Mouse (Mus musculus) midbrain, embryonic 12.5 days (tissue): ENCODE measurements at regions not wholly inside any gene's neighbourhood (a gene's known extent, or its start where the extent isn't known, plus 50 kb on each side); places are given as distances from the start of the nearest gene placed in this dataset.

ENCODE experiments used
- ATAC-seq: fragments of 200-750 bp; cut with Nextera tagmentation; 2 replicates; pipeline ENCODE4 v1.8.0; 2017; ENCODE audit warnings: low read depth, moderate TSS enrichment, moderate library complexity; ENCODE audit not compliant: low FRiP score
- H3K27ac ChIP-seq: fragments of 300-500 bp; sonication (generic); replicated peaks from 2 replicates; pipeline ENCODE4 v1.5.1; 2016; ENCODE audit warnings: mild to moderate bottlenecking
- H3K27me3 ChIP-seq: fragments of 300-500 bp; sonication (generic); 2 replicates; pipeline ENCODE4 v1.6.1; 2016; ENCODE audit warnings: mild to moderate bottlenecking
- H3K36me3 ChIP-seq: fragments of 300-500 bp; sonication (generic); 2 replicates; pipeline ENCODE4 v1.6.1; 2016
- H3K4me1 ChIP-seq: fragments of 300-500 bp; sonication (generic); 2 replicates; pipeline ENCODE4 v1.6.1; 2016
- H3K4me2 ChIP-seq: fragments of 300-500 bp; sonication (generic); replicated peaks from 2 replicates; pipeline ENCODE4 v1.6.1; 2016; ENCODE audit warnings: mild to moderate bottlenecking, moderate library complexity
- H3K4me3 ChIP-seq: fragments of 300-500 bp; sonication (generic); 2 replicates; pipeline ENCODE4 v1.5.1; 2016; ENCODE audit warnings: mild to moderate bottlenecking
- H3K9ac ChIP-seq: fragments of 300-500 bp; sonication (generic); replicated peaks from 2 replicates; pipeline ENCODE4 v1.6.1; 2016; ENCODE audit warnings: mild to moderate bottlenecking, moderate library complexity
- H3K9me3 ChIP-seq: fragments of 300-500 bp; sonication (generic); 2 replicates; pipeline ENCODE4 v1.6.1; 2016; ENCODE audit warnings: mild to moderate bottlenecking
- WGBS: fragments of 180-500 bp; shearing (Covaris S2); methylation state at CpG from one replicate; pipeline ENCODE4 v1.1.7; 2016; 5-methylcytosine and 5-hydroxymethylcytosine counted together

- 87% methylated on average over 5 of the region's 5 CpGs for WGBS
- ATAC-seq, result no peak
Measured at GRCm38 (mm10) chr17:54821059-54821458, 522.2 kb upstream of the Slc5a7 start.

GRCm38 (mm10) chr17:54853631-54854030, 554.8 kb upstream of the Slc5a7 start:
- Histone ChIP-seq H3K27me3 (no peaks in the 10 kb centered on the region), H3K36me3 (no peaks in the 10 kb centered on the region), H3K27ac (no peak overlapping the region), H3K4me2 (no peak overlapping the region), H3K4me1 (no peaks in the 10 kb centered on the region), H3K4me3 (no peak overlapping the region), H3K9me3 (no peaks in the 10 kb centered on the region), H3K9ac (no peak overlapping the region)
- no peak for ATAC-seq
- 80% methylated on average over 1 of the region's 1 CpGs for WGBS

More at GRCm38 (mm10) chr17:54821059-54821458, 522.2 kb upstream of the Slc5a7 start:
- no peak overlapping the region for H3K27ac ChIP-seq
- no peak overlapping the region for H3K4me3 ChIP-seq
- no peak overlapping the region for H3K9ac ChIP-seq
- H3K9me3 ChIP-seq, result no peaks in the 10 kb centered on the region
- no peaks in the 10 kb centered on the region for H3K27me3 ChIP-seq
- H3K36me3 ChIP-seq, result no peaks in the 10 kb centered on the region
- H3K4me1 ChIP-seq, result no peaks in the 10 kb centered on the region
- no peak overlapping the region for H3K4me2 ChIP-seq

GRCm38 (mm10) chr17:54896198-54896597, 549.0 kb upstream of the St6gal2 start:
- 68% methylated on average over 4 of the region's 4 CpGs for WGBS
- Histone ChIP-seq H3K4me2 (no peak overlapping the region), H3K36me3 (no peaks in the 10 kb centered on the region), H3K4me1 (no peaks in the 10 kb centered on the region), H3K27me3 (no peaks in the 10 kb centered on the region), H3K9me3 (no peaks in the 10 kb centered on the region), H3K4me3 (no peak overlapping the region), H3K9ac (no peak overlapping the region), H3K27ac (no peak overlapping the region)
- ATAC-seq, result no peak

GRCm38 (mm10) chr17:54929181-54929715, 515.9 kb upstream of the St6gal2 start:
- no peak overlapping the region for H3K4me3 ChIP-seq
- H3K27ac ChIP-seq, result no peak overlapping the region
- no peaks in the 10 kb centered on the region for H3K36me3 ChIP-seq
- H3K9me3 ChIP-seq, result no peaks in the 10 kb centered on the region
- no peak overlapping the region for H3K4me2 ChIP-seq
- H3K9ac ChIP-seq, result no peak overlapping the region
- H3K27me3 ChIP-seq, result no peaks in the 10 kb centered on the region
- 79% methylated on average over 3 of the region's 3 CpGs for WGBS
- no peaks in the 10 kb centered on the region for H3K4me1 ChIP-seq
- ATAC-seq, result no peak

- Histone ChIP-seq H3K27ac (no peak overlapping the region), H3K36me3 (no peaks in the 10 kb centered on the region), H3K4me2 (no peak overlapping the region), H3K4me1 (no peaks in the 10 kb centered on the region), H3K27me3 (no peaks in the 10 kb centered on the region), H3K9ac (no peak overlapping the region), H3K9me3 (no peaks in the 10 kb centered on the region), H3K4me3 (no peak overlapping the region)
- 0 out of 2 replicates have a peak, but pooled peaks have one; percentile 47 for ATAC-seq
- 40% methylated on average over 3 of the region's 3 CpGs for WGBS
Measured at GRCm38 (mm10) chr17:54943380-54944047, 501.7 kb upstream of the St6gal2 start.

- H3K27me3 ChIP-seq, result no peaks in the 10 kb centered on the region
- no peaks in the 10 kb centered on the region for H3K4me1 ChIP-seq
- H3K4me3 ChIP-seq, result no peak overlapping the region
- H3K36me3 ChIP-seq, result no peaks in the 10 kb centered on the region
- H3K9ac ChIP-seq, result no peak overlapping the region
- no peak overlapping the region for H3K27ac ChIP-seq
- H3K9me3 ChIP-seq, result no peaks in the 10 kb centered on the region
- no peak overlapping the region for H3K4me2 ChIP-seq
- 77% methylated on average over 6 of the region's 6 CpGs for WGBS
- ATAC-seq, result no peak
Measured at GRCm38 (mm10) chr17:54944288-54944931, 500.8 kb upstream of the St6gal2 start.
